Comparison of ENCODE assay signal across 18 mouse cellular contexts in genomic region chr7:134840066-134840465, GRCm38 (mm10).
"Had no signal": no experiment of that assay in that cellular context is flagged by ENCODE, and none has a peak within 500 bp of the region (broad histone marks: within the 10 kb centered on the region; RNA-seq: fewer than 3 reads in every experiment).

No protein-coding gene starts in this region.

- H3K9ac ChIP-seq: liver, postnatal 0 days; lung, embryonic 15.5 days; midbrain, embryonic 12.5 days; neural tube, embryonic 12.5 days; stomach, embryonic 15.5 days had no signal

- ATAC-seq: liver, postnatal 0 days; lung, postnatal 0 days; midbrain, embryonic 16.5 days had no signal

- H3K4me3 ChIP-seq: lung, embryonic 15.5 days; megakaryocyte, embryonic 14.5 days; midbrain, embryonic 12.5 days; neural tube, embryonic 12.5 days; stomach, embryonic 15.5 days had no signal

- H3K27ac ChIP-seq: lung, embryonic 15.5 days; macrophage; midbrain, embryonic 12.5 days; neural tube, embryonic 12.5 days; stomach, embryonic 15.5 days; stomach, postnatal 0 days had no signal

- H3K36me3 ChIP-seq: lung, embryonic 15.5 days; midbrain, embryonic 12.5 days; neural tube, embryonic 12.5 days; stomach, embryonic 15.5 days had no signal

- H3K27me3 ChIP-seq: lung, embryonic 15.5 days; megakaryocyte, embryonic 14.5 days; midbrain, embryonic 12.5 days; neural tube, embryonic 12.5 days; stomach, embryonic 15.5 days had no signal

- DNase-seq: liver, postnatal 0 days; lung, adult 2 months; lung, postnatal 14 days; lung, postnatal 36 days; midbrain, embryonic 14.5 days; right cerebral cortex, postnatal 14 days; thymus, adult 2 months; thymus, postnatal 25 days; thymus, postnatal 4 days had no signal

- H3K4me1 ChIP-seq: lung, embryonic 15.5 days; midbrain, embryonic 12.5 days; neural tube, embryonic 12.5 days; stomach, embryonic 15.5 days had no signal

- H3K9me3 ChIP-seq: lung, embryonic 15.5 days; megakaryocyte, embryonic 14.5 days; midbrain, embryonic 12.5 days; neural tube, embryonic 12.5 days; stomach, embryonic 15.5 days had no signal

- H3K4me2 ChIP-seq: lung, embryonic 15.5 days; midbrain, embryonic 12.5 days; neural tube, embryonic 12.5 days; stomach, embryonic 15.5 days had no signal
